Mouse (Mus musculus) G1E (cell line): ENCODE results near the gene Sh3gl1.

Experiments
- CTCF ChIP-seq: IDR thresholded peaks from 2 replicates; pipeline ENCODE4 v1.5.1; 2012; ENCODE audit warnings: low read depth, low read length, inconsistent platforms, mixed read lengths
- GATA1 ChIP-seq: IDR thresholded peaks from 2 replicates; pipeline ENCODE4 v1.6.1; 2012; ENCODE audit warnings: borderline replicate concordance, low read length, inconsistent platforms, mixed read lengths
- POLR2AphosphoS5 ChIP-seq: IDR thresholded peaks from 2 replicates; pipeline ENCODE4 v1.6.1; 2012; ENCODE audit warnings: low read depth, low read length, inconsistent platforms; ENCODE audit not compliant: insufficient replicate concordance
- TAL1 ChIP-seq: conservative IDR thresholded peaks from 2 replicates; pipeline ENCODE4 v1.6.1; 2012; ENCODE audit warnings: low read depth, low read length, inconsistent platforms, mixed read lengths

GRCm38 (mm10) chr17:55977301-55977700, 59.1 kb downstream of the Sh3gl1 start:
- TF ChIP-seq GATA1 = no peak
- TF ChIP-seq CTCF = no peak
- TF ChIP-seq TAL1 = no peak
- TF ChIP-seq POLR2AphosphoS5 = no peak
